Mouse (Mus musculus): ENCODE measurements at regions not wholly inside any gene's neighbourhood (a gene's known extent, or its start where the extent isn't known, plus 50 kb on each side); places are given as distances from the start of the nearest gene placed in this dataset.
A peak's percentile ranks its signal among the peaks of the same experiment; 100 is the strongest.

DNA sequence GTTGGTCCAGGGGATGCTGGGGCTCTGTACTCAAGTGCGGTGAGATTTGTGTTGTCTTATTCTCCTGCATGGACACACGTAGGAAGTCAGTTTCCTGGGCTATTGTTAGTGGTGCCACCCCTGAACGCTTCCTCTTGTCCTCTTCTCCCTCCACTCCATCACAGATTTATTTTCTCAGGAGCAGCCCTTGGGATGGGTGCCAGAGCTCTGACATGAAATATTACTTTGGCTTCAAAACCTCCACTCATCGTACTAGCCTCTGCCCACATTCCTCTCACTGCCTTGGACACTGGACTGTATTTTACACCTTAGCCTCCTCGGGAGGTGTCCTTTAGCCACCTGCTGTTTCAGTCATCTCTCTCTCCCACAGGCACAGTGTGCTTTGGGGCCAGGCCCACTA, 139.6 kb downstream of the Efnb1 start:
- no peak overlapping the region for H3K4me3 ChIP-seq
- peaks cover 99% of the 10 kb centered on the region for H3K27me3 ChIP-seq (ENCODE audit: low read depth, poor library complexity, severe bottlenecking)
- DNase-seq (ENCODE audit: low spot score): no peak
- 87% methylated on average over 5 of the region's 5 CpGs for WGBS
- no peak overlapping the region for H3K27ac ChIP-seq
- H3K9me3 ChIP-seq (replicated peaks): no peaks in the 10 kb centered on the region
- no peaks in the 10 kb centered on the region for H3K36me3 ChIP-seq
- H3K4me1 ChIP-seq: peaks cover 4% of the 10 kb centered on the region

DNA sequence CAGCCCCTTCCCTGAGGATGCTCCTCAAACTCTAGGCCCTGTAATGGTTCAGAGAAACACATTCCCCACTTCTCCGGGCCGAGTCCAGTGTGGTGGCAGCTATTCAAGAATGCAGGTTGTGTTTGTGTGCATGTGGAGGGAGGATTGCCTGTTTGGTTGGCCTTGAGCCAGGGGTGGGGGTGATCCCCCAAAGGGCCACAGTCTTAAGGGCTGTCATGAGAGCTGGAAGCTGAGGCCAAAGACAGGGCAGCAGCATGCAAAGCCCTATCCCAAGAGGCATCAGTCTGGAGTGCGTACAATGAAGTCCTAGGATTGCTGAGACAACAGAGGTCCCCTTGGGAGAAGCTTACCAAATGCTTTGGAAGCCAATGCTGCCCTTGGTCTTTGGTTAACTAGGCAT, 136.0 kb downstream of the Efnb1 start:
- Histone ChIP-seq H3K9me3 (replicated peaks) (no peaks in the 10 kb centered on the region), H3K4me3 (no peak overlapping the region), H3K4me1 (no peaks in the 10 kb centered on the region), H3K27ac (no peak overlapping the region), H3K27me3 (ENCODE audit: low read depth, poor library complexity, severe bottlenecking) (peaks cover 94% of the 10 kb centered on the region), H3K36me3 (no peaks in the 10 kb centered on the region)
- WGBS: 91% methylated on average over 3 of the region's 3 CpGs
- DNase-seq (ENCODE audit: low spot score): no peak

GRCm38 (mm10) chrX:99249038-99249607, 113.2 kb downstream of the Efnb1 start:
- Histone ChIP-seq H3K4me1 (peaks cover 19% of the 10 kb centered on the region), H3K36me3 (no peaks in the 10 kb centered on the region), H3K4me3 (no peak overlapping the region), H3K9me3 (replicated peaks) (no peaks in the 10 kb centered on the region), H3K27me3 (ENCODE audit: low read depth, poor library complexity, severe bottlenecking) (peaks cover 99% of the 10 kb centered on the region), H3K27ac (peak overlapping the region; percentile 46; the same call in 1 of the 2 replicates)
- DNase-seq (ENCODE audit: low spot score): peak; percentile 57
- WGBS: 36% methylated on average over 5 of the region's 5 CpGs

DNA sequence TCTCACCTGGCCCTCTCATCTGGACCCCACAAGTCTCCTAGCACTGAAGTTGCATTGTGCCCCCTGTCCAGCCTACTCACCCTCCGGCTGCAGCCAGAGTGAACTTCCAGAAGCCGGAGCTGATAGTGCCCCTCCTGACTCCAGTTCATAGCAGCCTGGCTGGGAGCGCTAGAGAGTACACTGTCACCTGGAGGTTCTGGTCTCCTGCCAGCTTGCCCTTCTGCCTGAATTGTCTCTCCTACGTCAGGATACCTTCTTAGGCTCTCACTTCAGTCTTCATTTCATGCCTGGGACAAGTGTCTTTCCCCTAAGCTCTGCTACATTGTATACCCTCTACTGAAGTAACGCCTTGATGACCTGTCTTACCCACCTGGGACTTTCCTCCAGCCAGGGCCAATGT, 112.3 kb downstream of the Efnb1 start:
- H3K9me3 ChIP-seq (replicated peaks): no peaks in the 10 kb centered on the region
- no peak for DNase-seq (ENCODE audit: low spot score)
- WGBS: 85% methylated on average over 5 of the region's 5 CpGs
- no peaks in the 10 kb centered on the region for H3K36me3 ChIP-seq
- H3K4me3 ChIP-seq: no peak overlapping the region
- H3K27me3 ChIP-seq (ENCODE audit: low read depth, poor library complexity, severe bottlenecking): peaks cover 99% of the 10 kb centered on the region
- H3K27ac ChIP-seq: peak overlapping the region; percentile 46
- H3K4me1 ChIP-seq: peaks cover 19% of the 10 kb centered on the region

GRCm38 (mm10) chrX:99246704-99247103, 110.8 kb downstream of the Efnb1 start:
- no peak overlapping the region for H3K27ac ChIP-seq
- H3K9me3 ChIP-seq (replicated peaks): no peaks in the 10 kb centered on the region
- no peaks in the 10 kb centered on the region for H3K36me3 ChIP-seq
- H3K4me3 ChIP-seq: no peak overlapping the region
- H3K4me1 ChIP-seq: peaks cover 25% of the 10 kb centered on the region
- WGBS: 63% methylated on average over 2 of the region's 2 CpGs
- H3K27me3 ChIP-seq (ENCODE audit: low read depth, poor library complexity, severe bottlenecking): peaks cover 99% of the 10 kb centered on the region
- DNase-seq (ENCODE audit: low spot score): no peak

DNA sequence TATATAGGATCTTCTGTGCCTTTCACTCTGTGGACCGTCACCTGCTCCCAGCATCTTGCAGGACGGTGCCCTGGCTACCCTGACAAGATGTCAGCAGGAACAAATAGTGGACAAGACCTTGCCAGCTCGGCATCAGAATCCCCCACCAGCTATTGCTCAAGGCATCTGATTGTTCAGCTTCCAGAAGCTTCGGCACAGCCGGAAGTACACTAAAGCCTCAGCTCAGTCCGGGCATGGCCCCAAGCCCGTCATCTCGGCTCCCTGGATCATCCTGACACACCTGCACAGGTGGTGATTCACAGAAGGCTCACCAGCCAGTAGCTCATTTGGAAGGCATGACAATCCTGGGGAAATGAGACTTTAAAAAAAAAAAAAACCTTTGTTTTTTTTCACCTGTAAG, 110.1 kb downstream of the Efnb1 start:
- Histone ChIP-seq H3K4me1 (peaks cover 32% of the 10 kb centered on the region), H3K27me3 (ENCODE audit: low read depth, poor library complexity, severe bottlenecking) (peaks cover 99% of the 10 kb centered on the region), H3K9me3 (replicated peaks) (no peaks in the 10 kb centered on the region), H3K27ac (no peak overlapping the region), H3K4me3 (no peak overlapping the region), H3K36me3 (no peaks in the 10 kb centered on the region)
- DNase-seq (ENCODE audit: low spot score): no peak
- 91% methylated on average over 8 of the region's 8 CpGs for WGBS

DNA sequence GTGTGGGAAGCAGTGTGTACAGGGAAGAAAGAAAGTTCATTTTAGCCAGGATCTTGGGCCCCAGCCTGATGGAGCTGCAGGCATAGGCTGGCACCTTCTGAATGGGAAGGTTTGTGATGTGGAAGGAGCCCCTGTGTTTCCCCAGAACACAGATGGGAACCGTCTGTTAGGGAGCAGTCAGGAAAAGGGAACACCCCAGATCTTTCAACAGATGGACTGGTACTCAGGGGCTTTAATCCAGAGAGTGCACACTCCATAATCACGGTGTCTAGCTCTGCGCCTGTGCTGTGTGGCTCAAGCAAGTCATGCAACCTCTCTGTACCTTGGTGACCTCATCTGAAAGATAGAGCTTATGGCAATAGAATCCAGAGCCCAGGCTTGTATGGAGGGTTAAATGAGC, 109.6 kb downstream of the Efnb1 start:
- Histone ChIP-seq H3K9me3 (replicated peaks) (no peaks in the 10 kb centered on the region), H3K27me3 (ENCODE audit: low read depth, poor library complexity, severe bottlenecking) (peaks cover 99% of the 10 kb centered on the region), H3K27ac (no peak overlapping the region), H3K4me1 (peaks cover 32% of the 10 kb centered on the region), H3K36me3 (no peaks in the 10 kb centered on the region), H3K4me3 (no peak overlapping the region)
- 94% methylated on average over 3 of the region's 3 CpGs for WGBS
- no peak for DNase-seq (ENCODE audit: low spot score)

- peaks cover 99% of the 10 kb centered on the region for H3K27me3 ChIP-seq (ENCODE audit: low read depth, poor library complexity, severe bottlenecking)
- no peak overlapping the region for H3K4me3 ChIP-seq
- H3K36me3 ChIP-seq: no peaks in the 10 kb centered on the region
- WGBS: 92% methylated on average over 5 of the region's 5 CpGs
- H3K4me1 ChIP-seq: peaks cover 19% of the 10 kb centered on the region
- H3K9me3 ChIP-seq (replicated peaks): no peaks in the 10 kb centered on the region
- H3K27ac ChIP-seq: no peak overlapping the region
- no peak for DNase-seq (ENCODE audit: low spot score)
These were observed 107.3 kb downstream of the Efnb1 start for GRCm38 (mm10) chrX:99243251-99243650.

DNA sequence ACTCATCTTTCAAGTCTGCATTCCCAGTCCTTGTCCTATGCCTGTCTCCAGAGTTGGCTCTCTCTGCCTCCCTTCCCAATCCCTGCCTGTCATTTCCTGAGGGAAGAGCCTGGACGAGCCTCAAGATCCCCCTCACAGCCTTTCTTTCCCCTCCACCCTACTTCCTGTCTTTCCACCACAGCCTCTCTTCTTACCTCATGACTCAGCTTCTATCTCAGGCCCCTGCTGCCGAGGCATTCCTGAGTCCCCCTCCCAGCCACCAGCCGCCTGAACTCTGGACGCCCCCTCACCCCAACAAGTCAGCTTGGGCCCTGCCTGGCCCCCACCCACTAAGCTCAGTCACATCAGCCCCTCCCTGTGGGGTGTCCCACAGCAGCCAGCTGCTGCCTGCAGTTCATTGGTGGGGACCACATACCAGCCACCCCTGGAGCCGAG, 105.8 kb downstream of the Efnb1 start:
- no peak for DNase-seq (ENCODE audit: low spot score)
- Histone ChIP-seq H3K36me3 (no peaks in the 10 kb centered on the region), H3K4me3 (no peak overlapping the region), H3K4me1 (peaks cover 13% of the 10 kb centered on the region), H3K27ac (peak overlapping the region; percentile 53), H3K27me3 (ENCODE audit: low read depth, poor library complexity, severe bottlenecking) (peaks cover 99% of the 10 kb centered on the region), H3K9me3 (replicated peaks) (no peaks in the 10 kb centered on the region)
- 34% methylated on average over 5 of the region's 5 CpGs for WGBS

DNA sequence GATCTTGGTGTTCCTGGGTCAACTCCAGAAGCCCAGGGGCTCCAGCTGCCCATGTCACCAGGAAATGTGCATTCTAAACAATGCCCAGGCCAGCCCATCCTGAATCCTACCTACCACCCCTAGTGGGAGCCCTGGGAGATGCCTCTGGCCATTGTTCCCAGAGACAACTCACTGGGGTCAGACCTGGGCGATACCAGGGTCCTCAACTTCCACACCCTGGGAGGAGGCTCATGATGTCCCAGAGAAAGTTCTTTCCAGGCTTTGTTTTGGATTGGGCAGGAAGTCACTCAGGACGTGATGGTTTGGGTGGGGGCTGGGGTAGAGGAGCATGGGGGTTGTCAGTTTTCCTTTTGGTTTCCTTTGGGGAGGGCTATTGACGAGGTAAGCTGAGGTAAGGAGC, 97.1 kb downstream of the Efnb1 start:
- Histone ChIP-seq H3K36me3 (no peaks in the 10 kb centered on the region), H3K4me1 (peaks cover 23% of the 10 kb centered on the region), H3K27me3 (ENCODE audit: low read depth, poor library complexity, severe bottlenecking) (peaks cover 100% of the 10 kb centered on the region), H3K4me3 (no peak overlapping the region), H3K27ac (no peak overlapping the region), H3K9me3 (replicated peaks) (no peaks in the 10 kb centered on the region)
- no peak for DNase-seq (ENCODE audit: low spot score)
- WGBS: 60% methylated on average over 3 of the region's 3 CpGs

- Histone ChIP-seq H3K9me3 (replicated peaks) (no peaks in the 10 kb centered on the region), H3K27me3 (ENCODE audit: low read depth, poor library complexity, severe bottlenecking) (peaks cover 100% of the 10 kb centered on the region), H3K4me1 (peaks cover 30% of the 10 kb centered on the region), H3K4me3 (no peak overlapping the region), H3K36me3 (no peaks in the 10 kb centered on the region), H3K27ac (peak overlapping the region; percentile 68; the same call in 1 of the 2 replicates)
- WGBS: 24% methylated on average over 7 of the region's 7 CpGs
- peak; percentile 46 for DNase-seq (ENCODE audit: low spot score)
These were observed 96.4 kb downstream of the Efnb1 start for GRCm38 (mm10) chrX:99232331-99232730.

DNA sequence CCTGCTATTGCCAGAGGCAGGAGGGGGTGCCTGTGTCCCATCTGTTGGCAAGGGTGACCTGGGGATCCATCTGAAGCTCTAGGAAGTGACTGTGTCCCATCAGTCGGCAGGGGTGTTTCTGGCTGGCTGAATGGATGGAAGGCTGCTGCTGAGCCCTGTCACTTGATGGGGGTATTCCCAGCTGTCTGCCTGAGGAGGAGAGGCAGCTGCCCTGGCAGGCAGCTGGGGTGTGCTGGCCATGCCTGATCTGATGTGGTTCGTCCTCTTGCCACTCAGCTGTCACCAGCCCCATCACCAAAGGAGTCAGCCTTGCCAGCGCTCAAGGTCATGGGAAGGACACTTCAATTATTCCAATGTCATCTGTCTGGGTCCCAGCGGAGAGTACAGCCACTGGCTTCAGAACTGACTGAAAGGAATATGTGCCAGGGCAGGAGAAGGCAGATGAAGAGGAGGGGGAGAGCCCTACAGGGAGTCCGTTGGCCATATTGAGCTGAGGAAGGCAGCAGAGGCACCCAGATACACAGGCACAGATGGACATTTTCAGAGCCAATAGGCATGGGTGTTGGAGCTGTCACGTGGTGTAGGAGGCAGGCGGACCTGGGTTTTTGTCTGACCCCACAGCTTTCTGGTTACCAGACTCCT, 89.3 kb downstream of the Efnb1 start:
- Histone ChIP-seq H3K27ac (no peak overlapping the region), H3K4me3 (no peak overlapping the region), H3K36me3 (no peaks in the 10 kb centered on the region), H3K27me3 (ENCODE audit: low read depth, poor library complexity, severe bottlenecking) (peaks cover 99% of the 10 kb centered on the region), H3K4me1 (peaks cover 53% of the 10 kb centered on the region), H3K9me3 (replicated peaks) (no peaks in the 10 kb centered on the region)
- DNase-seq (ENCODE audit: low spot score): no peak
- WGBS: 68% methylated on average over 7 of the region's 7 CpGs

DNA sequence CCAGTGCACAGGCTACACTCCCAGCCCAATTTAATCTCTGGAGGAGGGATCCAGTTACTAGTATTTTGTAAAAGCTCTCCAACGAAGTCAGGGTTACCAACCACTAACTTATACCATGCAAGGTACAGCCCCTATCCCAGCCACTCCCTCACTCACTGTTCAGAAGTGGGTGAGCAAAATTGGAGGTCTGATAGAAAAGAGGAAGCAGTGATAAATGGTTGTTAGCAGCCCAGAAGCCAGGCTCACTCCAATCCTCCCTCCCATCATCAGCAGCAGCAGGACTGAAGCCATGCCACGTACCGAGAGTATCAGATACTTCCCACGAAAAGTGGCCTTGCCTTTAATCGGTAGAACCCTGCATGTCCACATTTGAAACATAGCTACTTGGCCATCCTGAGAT, 86.1 kb downstream of the Efnb1 start:
- no peak for DNase-seq (ENCODE audit: low spot score)
- H3K27ac ChIP-seq: no peak overlapping the region
- peaks cover 63% of the 10 kb centered on the region for H3K4me1 ChIP-seq
- H3K27me3 ChIP-seq (ENCODE audit: low read depth, poor library complexity, severe bottlenecking): peaks cover 99% of the 10 kb centered on the region
- 69% methylated on average over 5 of the region's 5 CpGs for WGBS
- no peaks in the 10 kb centered on the region for H3K36me3 ChIP-seq
- H3K4me3 ChIP-seq: no peak overlapping the region
- no peaks in the 10 kb centered on the region for H3K9me3 ChIP-seq (replicated peaks)

All from limb, embryonic 10.5 days (tissue).